Mouse (Mus musculus) cerebellum, adult 11-12 months (tissue): ENCODE data around the gene Prr15l.
A peak's percentile ranks its signal among the peaks of the same experiment; 100 is the strongest.

Source experiments
- DNase-seq: peaks from one replicate; pipeline ENCODE4 v3.0.0; 2022

Prr15l gene

GRCm38 (mm10) chr11:96928088-96928487 lies at the start of gene Prr15l:
Gene Prr15l (plus strand): TSS chr11:96928104.
- no peak for DNase-seq

GRCm38 (mm10) chr11:96878715-96879114 lies 49.2 kb upstream of the Prr15l start:
- DNase-seq, result no peak

GRCm38 (mm10) chr11:96879359-96879758 lies 48.5 kb upstream of the Prr15l start:
- DNase-seq, result no peak

- DNase-seq, result no peak
Measured at GRCm38 (mm10) chr11:96880296-96880695, 47.6 kb upstream of the Prr15l start.

GRCm38 (mm10) chr11:96885901-96886340 lies 42.0 kb upstream of the Prr15l start:
- no peak for DNase-seq

- DNase-seq, result peak; percentile 44
Measured at GRCm38 (mm10) chr11:96886942-96887546, 40.9 kb upstream of the Prr15l start.

GRCm38 (mm10) chr11:96891784-96892527 lies 35.9 kb upstream of the Prr15l start:
- DNase-seq, result no peak

GRCm38 (mm10) chr11:96893203-96893842 lies 34.6 kb upstream of the Prr15l start:
- DNase-seq, result no peak

GRCm38 (mm10) chr11:96895886-96896285 lies 32.0 kb upstream of the Prr15l start:
- no peak for DNase-seq

- DNase-seq, result no peak
Measured at GRCm38 (mm10) chr11:96899449-96900306, 28.2 kb upstream of the Prr15l start.

- DNase-seq, result no peak
Measured at GRCm38 (mm10) chr11:96901332-96901731, 26.6 kb upstream of the Prr15l start.

GRCm38 (mm10) chr11:96902639-96903635 lies 25.0 kb upstream of the Prr15l start:
- DNase-seq, result peak; percentile 42

- DNase-seq, result no peak
Measured at GRCm38 (mm10) chr11:96906431-96907161, 21.3 kb upstream of the Prr15l start.

- DNase-seq, result peak; percentile 19
Measured at GRCm38 (mm10) chr11:96908594-96908993, 19.3 kb upstream of the Prr15l start.

GRCm38 (mm10) chr11:96910003-96910402 lies 17.9 kb upstream of the Prr15l start:
- DNase-seq, result peak; percentile 80

GRCm38 (mm10) chr11:96912682-96913081 lies 15.2 kb upstream of the Prr15l start:
- DNase-seq, result no peak

GRCm38 (mm10) chr11:96916044-96916884 lies 11.6 kb upstream of the Prr15l start, which contains the start of gene Cdk5rap3:
Gene Cdk5rap3 (minus strand): TSS chr11:96916496.
- DNase-seq, result peak; percentile 98

- no peak for DNase-seq
Measured at GRCm38 (mm10) chr11:96916885-96917396, 11.0 kb upstream of the Prr15l start.

GRCm38 (mm10) chr11:96917415-96917814 lies 10.5 kb upstream of the Prr15l start:
- DNase-seq, result no peak

- no peak for DNase-seq
Measured at GRCm38 (mm10) chr11:96919003-96919402, 8.9 kb upstream of the Prr15l start.
